Mouse (Mus musculus): ENCODE data around the gene Plekhg6.

GRCm38 (mm10) chr6:125420458-125421063 is 40.0 kb upstream of the Plekhg6 start:
- TF ChIP-seq CTCF (IDR thresholded peaks at IDR 0.05; ENCODE audit: low read depth, low read length): no peak
- no peak for TF ChIP-seq GATA1 (IDR thresholded peaks at IDR 0.05; ENCODE audit: borderline replicate concordance, low read length)
- no peak for TF ChIP-seq TAL1 (conservative IDR thresholded peaks at IDR 0.05; ENCODE audit: low read depth, low read length)
